Mouse (Mus musculus) liver, embryonic 16.5 days (tissue): ENCODE data around the gene Ssh2. TPM values are rescaled to one million over a fixed set of nuclear protein-coding genes. Genes with fewer than 3 reads are reported as not detected.

ENCODE experiments used
- ATAC-seq: fragments of 200-750 bp; cut with Nextera tagmentation; 2 replicates; pipeline ENCODE4 v1.8.0; 2017; ENCODE audit warnings: low read depth, mild to moderate bottlenecking, moderate number of reproducible peaks, moderate library complexity
- H3K27ac ChIP-seq: fragments of 300-500 bp; sonication (generic); 2 replicates; pipeline ENCODE4 v1.5.1; 2014; ENCODE audit warnings: mild to moderate bottlenecking, low read length
- H3K27me3 ChIP-seq: fragments of 300-500 bp; sonication (generic); 2 replicates; pipeline ENCODE4 v1.6.1; 2014; ENCODE audit warnings: low read depth, low read length, mixed read lengths; ENCODE audit not compliant: control insufficient read depth, insufficient read depth
- H3K36me3 ChIP-seq: fragments of 300-500 bp; sonication (generic); 2 replicates; pipeline ENCODE4 v1.6.1; 2014; ENCODE audit warnings: mild to moderate bottlenecking; ENCODE audit not compliant: control insufficient read depth, insufficient read depth
- H3K4me1 ChIP-seq: fragments of 300-500 bp; sonication (generic); 2 replicates; pipeline ENCODE4 v1.6.1; 2014; ENCODE audit warnings: low read depth, low read length, mixed read lengths; ENCODE audit not compliant: control insufficient read depth
- H3K4me2 ChIP-seq: fragments of 300-500 bp; sonication (generic); 2 replicates; pipeline ENCODE4 v1.6.1; 2014; ENCODE audit warnings: low read depth, low read length, mixed read lengths
- H3K4me3 ChIP-seq: fragments of 300-500 bp; sonication (generic); 2 replicates; pipeline ENCODE4 v1.5.1; 2014; ENCODE audit warnings: low read depth, mild to moderate bottlenecking, low read length
- H3K9ac ChIP-seq: fragments of 300-500 bp; sonication (generic); 2 replicates; pipeline ENCODE4 v1.6.1; 2014; ENCODE audit warnings: low read depth, low read length
- H3K9me3 ChIP-seq: fragments of 300-500 bp; sonication (generic); replicated peaks from 2 replicates; pipeline ENCODE4 v1.6.1; 2016; ENCODE audit warnings: low read length; ENCODE audit not compliant: control insufficient read depth
- WGBS: fragments of 180-500 bp; shearing (Covaris S2); extraction: QIAGEN DNeasy Blood & Tissue Kit; methylation state at CpG from one replicate; pipeline ENCODE4 v1.1.7; 2014; ENCODE audit not compliant: insufficient replicate concordance; 5-methylcytosine and 5-hydroxymethylcytosine counted together
- polyA plus RNA-seq: library from polyadenylated mRNA; unstranded; fragments of >200 nt; fragmentation: Nextera tagmentation; extraction: Ambion mirVana; gene quantifications from 2 replicates; pipeline ENCODE4 v1.2.1, GENCODE M21; 2015

Gene Ssh2
- 4.2 and 4.7 TPM in 2 replicates for polyA plus RNA-seq

GRCm38 (mm10) chr11:77215951-77216760 lies at the start of gene Ssh2:
Ssh2 (plus strand) TSS chr11:77216287.
- peak within 1 kb of the TSS; percentile 96 for H3K4me2 ChIP-seq
- peak within 1 kb of the TSS; percentile 94 for H3K4me3 ChIP-seq
- no peaks in the 10 kb centered on the region for H3K36me3 ChIP-seq
- peak within 1 kb of the TSS; percentile 93 for H3K27ac ChIP-seq
- no peaks in the 10 kb centered on the region for H3K27me3 ChIP-seq
- peak within 1 kb of the TSS; percentile 98 for H3K9ac ChIP-seq
- H3K4me1 ChIP-seq: peaks cover 16% of the 10 kb centered on the region
- under 1% methylated on average over 68 of the region's 82 CpGs for WGBS
- ATAC-seq: peak; percentile 89
- no peaks in the 10 kb centered on the region for H3K9me3 ChIP-seq

- no peak overlapping the region for H3K4me3 ChIP-seq
- no peaks in the 10 kb centered on the region for H3K36me3 ChIP-seq
- H3K4me2 ChIP-seq: no peak overlapping the region
- no peak for ATAC-seq
- H3K4me1 ChIP-seq: no peaks in the 10 kb centered on the region
- 65% methylated on average over 4 of the region's 4 CpGs for WGBS
- no peak overlapping the region for H3K9ac ChIP-seq
- no peaks in the 10 kb centered on the region for H3K9me3 ChIP-seq
- H3K27me3 ChIP-seq: no peaks in the 10 kb centered on the region
- no peak overlapping the region for H3K27ac ChIP-seq
Observed at GRCm38 (mm10) chr11:77173731-77174130, 42.4 kb upstream of the Ssh2 start.

- no peaks in the 10 kb centered on the region for H3K4me1 ChIP-seq
- no peak overlapping the region for H3K27ac ChIP-seq
- no peak for ATAC-seq
- H3K27me3 ChIP-seq: no peaks in the 10 kb centered on the region
- H3K36me3 ChIP-seq: no peaks in the 10 kb centered on the region
- no peak overlapping the region for H3K4me3 ChIP-seq
- H3K9ac ChIP-seq: no peak overlapping the region
- WGBS: 68% methylated on average over 7 of the region's 7 CpGs
- H3K9me3 ChIP-seq: no peaks in the 10 kb centered on the region
- no peak overlapping the region for H3K4me2 ChIP-seq
Observed at GRCm38 (mm10) chr11:77174531-77174930, 41.6 kb upstream of the Ssh2 start.

GRCm38 (mm10) chr11:77179771-77180170 lies 36.3 kb upstream of the Ssh2 start:
- Histone ChIP-seq H3K4me3 (no peak overlapping the region), H3K36me3 (no peaks in the 10 kb centered on the region), H3K9me3 (no peaks in the 10 kb centered on the region), H3K27me3 (no peaks in the 10 kb centered on the region), H3K4me1 (no peaks in the 10 kb centered on the region), H3K27ac (no peak overlapping the region), H3K9ac (no peak overlapping the region), H3K4me2 (no peak overlapping the region)
- ATAC-seq: no peak
- WGBS: 72% methylated on average over 3 of the region's 3 CpGs

- Histone ChIP-seq H3K4me1 (no peaks in the 10 kb centered on the region), H3K27me3 (no peaks in the 10 kb centered on the region), H3K4me2 (no peak overlapping the region), H3K9me3 (no peaks in the 10 kb centered on the region), H3K27ac (no peak overlapping the region), H3K9ac (no peak overlapping the region), H3K4me3 (no peak overlapping the region), H3K36me3 (no peaks in the 10 kb centered on the region)
- WGBS: 53% methylated on average over 4 of the region's 4 CpGs
- ATAC-seq: no peak
Observed at GRCm38 (mm10) chr11:77180886-77181285, 35.2 kb upstream of the Ssh2 start.

GRCm38 (mm10) chr11:77181528-77181927 lies 34.6 kb upstream of the Ssh2 start:
- Histone ChIP-seq H3K4me2 (no peak overlapping the region), H3K27me3 (no peaks in the 10 kb centered on the region), H3K4me3 (no peak overlapping the region), H3K9ac (no peak overlapping the region), H3K9me3 (no peaks in the 10 kb centered on the region), H3K4me1 (no peaks in the 10 kb centered on the region), H3K36me3 (no peaks in the 10 kb centered on the region), H3K27ac (no peak overlapping the region)
- ATAC-seq: no peak
- 48% methylated on average over 5 of the region's 5 CpGs for WGBS

- no peaks in the 10 kb centered on the region for H3K9me3 ChIP-seq
- ATAC-seq: no peak
- H3K4me1 ChIP-seq: no peaks in the 10 kb centered on the region
- 59% methylated on average over 2 of the region's 2 CpGs for WGBS
- no peak overlapping the region for H3K4me2 ChIP-seq
- no peak overlapping the region for H3K4me3 ChIP-seq
- no peaks in the 10 kb centered on the region for H3K27me3 ChIP-seq
- H3K27ac ChIP-seq: no peak overlapping the region
- H3K9ac ChIP-seq: no peak overlapping the region
- no peaks in the 10 kb centered on the region for H3K36me3 ChIP-seq
Observed at GRCm38 (mm10) chr11:77182041-77182440, 34.0 kb upstream of the Ssh2 start.

GRCm38 (mm10) chr11:77182616-77183015 lies 33.5 kb upstream of the Ssh2 start:
- H3K4me1 ChIP-seq: no peaks in the 10 kb centered on the region
- WGBS: 51% methylated on average over 2 of the region's 2 CpGs
- no peak overlapping the region for H3K4me3 ChIP-seq
- no peak overlapping the region for H3K9ac ChIP-seq
- H3K4me2 ChIP-seq: no peak overlapping the region
- H3K36me3 ChIP-seq: no peaks in the 10 kb centered on the region
- no peaks in the 10 kb centered on the region for H3K27me3 ChIP-seq
- no peaks in the 10 kb centered on the region for H3K9me3 ChIP-seq
- no peak for ATAC-seq
- no peak overlapping the region for H3K27ac ChIP-seq

- Histone ChIP-seq H3K9me3 (no peaks in the 10 kb centered on the region), H3K36me3 (no peaks in the 10 kb centered on the region), H3K27ac (no peak overlapping the region), H3K9ac (no peak overlapping the region), H3K4me1 (no peaks in the 10 kb centered on the region), H3K4me2 (no peak overlapping the region), H3K27me3 (no peaks in the 10 kb centered on the region), H3K4me3 (no peak overlapping the region)
- 34% methylated on average over 2 of the region's 2 CpGs for WGBS
- no peak for ATAC-seq
Observed at GRCm38 (mm10) chr11:77184926-77185325, 31.2 kb upstream of the Ssh2 start.
